Mouse (Mus musculus): ENCODE measurements around the gene Zfp553. TPM values are rescaled to one million over a fixed set of nuclear protein-coding genes. Genes with fewer than 3 reads are reported as not detected.

Zfp553 gene
- total and polyA plus RNA-seq, 3 experiments, result 9.8 to 17.4 (median 15.0) TPM

DNA sequence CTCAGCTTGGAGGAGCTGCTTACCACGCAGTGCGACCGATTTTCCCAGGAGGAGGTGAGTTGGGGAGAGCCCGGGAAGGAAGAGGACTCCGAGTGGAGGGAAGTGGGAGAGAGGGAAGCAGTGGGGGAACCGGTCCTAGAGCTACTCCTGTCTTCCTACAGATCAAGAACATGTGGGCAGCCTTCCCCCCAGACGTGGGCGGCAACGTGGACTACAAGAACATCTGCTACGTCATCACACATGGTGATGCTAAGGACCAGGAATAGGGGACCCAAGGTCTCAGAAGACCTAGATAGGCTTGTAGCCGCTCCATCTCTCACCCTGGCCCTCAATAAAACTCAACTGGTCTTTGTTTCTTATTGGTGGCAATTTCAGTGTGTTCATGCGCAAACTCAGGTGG lies 18.9 kb upstream of the Zfp553 start:
- in situ Hi-C loops (cut with MboI; ENCODE audit: low pct_ligation_motif_present, low pct_unique_long_range_greater_than_20kb, low sequenced_read_pairs) (no loop called here), dilution Hi-C loops (cut with MboI; ENCODE audit: extremely low pct_ligation_motif_present, extremely low pct_unique_long_range_greater_than_20kb, low sequenced_read_pairs) (no loop called here)
- H3K9ac ChIP-seq (ENCODE audit: insufficient read depth, low read depth), result no peak overlapping the region

DNA sequence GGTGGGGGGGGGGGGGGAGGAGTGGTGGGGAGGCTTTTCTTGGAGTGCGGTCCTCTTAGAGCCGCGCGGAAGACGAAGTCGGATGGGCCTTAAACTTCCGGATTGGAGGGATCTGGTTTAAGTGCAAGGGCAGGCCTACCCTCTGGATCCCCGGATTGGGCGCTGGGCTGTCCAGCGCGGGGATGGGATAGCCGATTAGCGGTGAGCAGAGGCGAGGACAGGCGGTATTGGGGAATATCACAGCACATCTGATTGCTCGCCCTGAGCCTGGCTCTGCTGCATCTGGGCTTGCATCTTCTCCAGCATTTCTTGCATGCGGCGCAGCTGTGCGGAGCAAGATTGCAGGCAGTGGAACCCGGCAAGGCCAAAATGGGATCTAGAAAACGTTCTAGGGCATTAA lies 18.3 kb upstream of the Zfp553 start:
- no peak for DNase-seq (ENCODE audit: extremely low read depth)
- Histone ChIP-seq H3K4me3 (replicated peaks in 1 of 3; ENCODE audit: low read depth in 2 of 3, low read length in 2 of 3, poor library complexity in 1 of 3) (no peak overlapping the region), H3K4me1 (ENCODE audit: control insufficient read depth in 1 of 2, insufficient read depth in 2 of 2) (peaks cover 16 to 61% of the 10 kb centered on the region in 2 experiments), H3K4me2 (ENCODE audit: insufficient read depth, low read depth, poor library complexity, severe bottlenecking) (no peak overlapping the region), H3K9ac (ENCODE audit: insufficient read depth, low read depth) (no peak overlapping the region), H3K27ac (ENCODE audit: insufficient read depth, low read depth) (no peak overlapping the region), H3K9me3 (replicated peaks; ENCODE audit: low read length) (no peaks in the 10 kb centered on the region), H3K27me3 (replicated peaks) (no peaks in the 10 kb centered on the region), H3K36me3 (replicated peaks in 1 of 2; ENCODE audit: control insufficient read depth in 1 of 2, insufficient read depth in 1 of 2, low read length in 1 of 2) (peaks cover 26 to 44% of the 10 kb centered on the region in 2 experiments), H3K79me2 (replicated peaks; ENCODE audit: control insufficient read depth, extremely low read depth, insufficient read depth, poor library complexity, severe bottlenecking) (peaks cover 18% of the 10 kb centered on the region)
- dilution Hi-C loops (cut with MboI; ENCODE audit: extremely low pct_ligation_motif_present, extremely low pct_unique_long_range_greater_than_20kb, low sequenced_read_pairs) (no loop called here), in situ Hi-C loops (cut with MboI; ENCODE audit: low pct_ligation_motif_present, low pct_unique_long_range_greater_than_20kb, low sequenced_read_pairs) (no loop called here)
- TF ChIP-seq TBP (conservative IDR thresholded peaks at IDR 0.05; ENCODE audit: low read depth, low read length) (no peak), ETS1 (conservative IDR thresholded peaks at IDR 0.05; ENCODE audit: low read depth, low read length) (no peak), USF1 (IDR thresholded peaks at IDR 0.05; ENCODE audit: low read depth, low read length) (no peak), CTCF (conservative IDR thresholded peaks at IDR 0.05 in 1 of 2, IDR thresholded peaks at IDR 0.05 in 1 of 2; ENCODE audit: low read depth in 2 of 2, low read length in 2 of 2) (no peak), MYC (IDR thresholded peaks at IDR 0.05; ENCODE audit: low read depth, low read length) (no peak), EP300 (IDR thresholded peaks at IDR 0.05; ENCODE audit: low read length) (no peak), MAFK (IDR thresholded peaks at IDR 0.05; ENCODE audit: insufficient replicate concordance, low read length) (no peak), GABPA (IDR thresholded peaks at IDR 0.05; ENCODE audit: insufficient replicate concordance, low read depth, low read length) (no peak), KAT2A (IDR thresholded peaks at IDR 0.05; ENCODE audit: insufficient replicate concordance, low read length) (no peak), TCF12 (IDR thresholded peaks at IDR 0.05; ENCODE audit: low read depth, low read length) (no peak), UBTF (IDR thresholded peaks at IDR 0.05; ENCODE audit: low read depth, low read length) (no peak)

More for the DNA sequence above, 18.9 kb upstream of the Zfp553 start:
- H3K27me3 ChIP-seq (replicated peaks), result no peaks in the 10 kb centered on the region
- no peak overlapping the region for H3K4me3 ChIP-seq (replicated peaks in 1 of 3; ENCODE audit: low read depth in 2 of 3, low read length in 2 of 3, poor library complexity in 1 of 3)
- peaks cover 11 to 57% of the 10 kb centered on the region in 2 experiments for H3K4me1 ChIP-seq (ENCODE audit: control insufficient read depth in 1 of 2, insufficient read depth in 2 of 2)
- DNase-seq (ENCODE audit: extremely low read depth), result no peak
- no peak overlapping the region for H3K27ac ChIP-seq (ENCODE audit: insufficient read depth, low read depth)
- no peak overlapping the region for H3K4me2 ChIP-seq (ENCODE audit: insufficient read depth, low read depth, poor library complexity, severe bottlenecking)
- H3K9me3 ChIP-seq (replicated peaks; ENCODE audit: low read length), result no peaks in the 10 kb centered on the region
- no peak for TF ChIP-seq CHD1 (IDR thresholded peaks at IDR 0.05; ENCODE audit: low read depth, low read length)
- no peak for TF ChIP-seq USF1 (IDR thresholded peaks at IDR 0.05; ENCODE audit: low read depth, low read length)
- no peak for TF ChIP-seq RCOR1 (conservative IDR thresholded peaks at IDR 0.05; ENCODE audit: low read depth, low read length)
- TF ChIP-seq MAX (IDR thresholded peaks at IDR 0.05; ENCODE audit: low read length), result no peak
- H3K79me2 ChIP-seq (replicated peaks; ENCODE audit: control insufficient read depth, extremely low read depth, insufficient read depth, poor library complexity, severe bottlenecking), result peaks cover 18% of the 10 kb centered on the region
- H3K36me3 ChIP-seq (replicated peaks in 1 of 2; ENCODE audit: control insufficient read depth in 1 of 2, insufficient read depth in 1 of 2, low read length in 1 of 2), result peaks cover 26 to 44% of the 10 kb centered on the region in 2 experiments
